Comparison of ENCODE assay signal across 27 mouse cellular contexts in the genomic region with DNA sequence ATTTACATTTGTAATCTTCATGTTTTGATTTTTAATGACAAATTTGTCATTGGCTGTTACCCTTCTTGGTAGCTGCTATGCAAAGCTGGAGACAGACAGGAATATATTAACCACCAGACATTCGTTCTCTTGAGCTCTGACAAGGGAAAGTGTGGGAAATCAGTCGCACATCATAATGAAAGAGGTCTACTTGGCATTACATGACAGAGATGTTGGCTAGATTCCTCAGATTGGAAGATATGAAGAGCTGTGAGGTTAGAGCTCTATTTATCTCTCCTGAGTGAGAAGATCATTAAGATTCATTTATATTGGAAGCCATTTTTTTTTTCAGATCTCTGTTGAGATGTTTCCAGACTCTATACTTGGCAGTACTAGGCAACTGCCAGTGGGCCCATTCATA.
DNase-seq lines count a peak whose midpoint lies in the region; ATAC-seq lines count a peak whose summit lies in the region.
"Had no signal": no experiment of that assay in that cellular context is flagged by ENCODE, and none has a peak within 500 bp of the region (broad histone marks: within the 10 kb centered on the region; RNA-seq: fewer than 3 reads in every experiment).

No protein-coding gene starts in this region.

- H3K36me3 ChIP-seq in forebrain, embryonic 15.5 days: no peaks in the 10 kb centered on the region
- no peaks in the 10 kb centered on the region for H3K36me3 ChIP-seq in forebrain, embryonic 10.5 days (replicated peaks)
- no peaks in the 10 kb centered on the region for H3K36me3 ChIP-seq in lung, embryonic 16.5 days (ENCODE audit: control insufficient read depth, insufficient read depth, low read length)
- H3K36me3 ChIP-seq: embryonic facial prominence, embryonic 12.5 days; embryonic facial prominence, embryonic 15.5 days; heart, embryonic 12.5 days; heart, embryonic 15.5 days; hindbrain, embryonic 10.5 days; hindbrain, embryonic 13.5 days; intestine, embryonic 15.5 days had no signal

- no peaks in the 10 kb centered on the region for H3K9me3 ChIP-seq in forebrain, embryonic 15.5 days
- H3K9me3 ChIP-seq in forebrain, embryonic 10.5 days: no peaks in the 10 kb centered on the region
- no peaks in the 10 kb centered on the region for H3K9me3 ChIP-seq in lung, embryonic 16.5 days (ENCODE audit: control insufficient read depth, low read length)
- H3K9me3 ChIP-seq: embryonic facial prominence, embryonic 12.5 days; embryonic facial prominence, embryonic 15.5 days; heart, embryonic 12.5 days; heart, embryonic 15.5 days; hindbrain, embryonic 10.5 days; hindbrain, embryonic 13.5 days; intestine, embryonic 15.5 days had no signal

- 44% methylated on average over 2 of the region's 2 CpGs for WGBS in forebrain, embryonic 15.5 days
- 79% methylated on average over 2 of the region's 2 CpGs for WGBS in forebrain, embryonic 10.5 days
- 48% methylated on average over 2 of the region's 2 CpGs for WGBS in lung, embryonic 16.5 days

- no peaks in the 10 kb centered on the region for H3K27me3 ChIP-seq in forebrain, embryonic 15.5 days
- H3K27me3 ChIP-seq in forebrain, embryonic 10.5 days (ENCODE audit: poor library complexity, severe bottlenecking): no peaks in the 10 kb centered on the region
- no peaks in the 10 kb centered on the region for H3K27me3 ChIP-seq in lung, embryonic 16.5 days (ENCODE audit: control insufficient read depth, insufficient read depth, low read depth, low read length)
- H3K27me3 ChIP-seq: embryonic facial prominence, embryonic 12.5 days; embryonic facial prominence, embryonic 15.5 days; heart, embryonic 12.5 days; heart, embryonic 15.5 days; hindbrain, embryonic 13.5 days; intestine, embryonic 15.5 days had no signal

- H3K4me2 ChIP-seq in forebrain, embryonic 15.5 days (replicated peaks): no peak overlapping the region
- no peak overlapping the region for H3K4me2 ChIP-seq in lung, embryonic 16.5 days (ENCODE audit: low read depth, low read length)
- H3K4me2 ChIP-seq: embryonic facial prominence, embryonic 12.5 days; embryonic facial prominence, embryonic 15.5 days; heart, embryonic 12.5 days; heart, embryonic 15.5 days; hindbrain, embryonic 13.5 days; intestine, embryonic 15.5 days had no signal

- no peak overlapping the region for H3K9ac ChIP-seq in forebrain, embryonic 15.5 days (replicated peaks)
- H3K9ac ChIP-seq in lung, embryonic 16.5 days (ENCODE audit: low read length): no peak overlapping the region
- H3K9ac ChIP-seq: embryonic facial prominence, embryonic 12.5 days; embryonic facial prominence, embryonic 15.5 days; heart, embryonic 12.5 days; heart, embryonic 15.5 days; hindbrain, embryonic 13.5 days; intestine, embryonic 15.5 days had no signal

- DNase-seq in forebrain, embryonic 10.5 days (ENCODE audit: extremely low spot score, low spot score): no peak
- DNase-seq in lung, postnatal 14 days: no peak
- DNase-seq in brain, embryonic 18.5 days (ENCODE audit: low read depth, low spot score): peak; percentile 71
- DNase-seq in telencephalon, adult 2 months (ENCODE audit: low read depth, low spot score): peak; percentile 12
- DNase-seq in kidney, postnatal 36 days: no peak
- DNase-seq in urinary bladder, postnatal 4 days (ENCODE audit: low spot score in 2 of 2): no peak
- DNase-seq: adrenal gland, adult 2 months; adrenal gland, postnatal 14 days; cerebellum, adult 11 months; cerebellum, adult 2 months; cerebellum, adult 9-11 months; cerebellum, postnatal 25 days; gastrocnemius, postnatal 25 days; heart, adult 18-20 months; heart, postnatal 10 days; heart, postnatal 36 days had no signal

- H3K4me1 ChIP-seq in forebrain, embryonic 15.5 days: peaks cover 8% of the 10 kb centered on the region; the same call in 1 of the 2 replicates
- H3K4me1 ChIP-seq in forebrain, embryonic 10.5 days: no peaks in the 10 kb centered on the region
- H3K4me1 ChIP-seq in lung, embryonic 16.5 days (replicated peaks; ENCODE audit: control insufficient read depth, insufficient read depth, low read length): no peaks in the 10 kb centered on the region
- H3K4me1 ChIP-seq: embryonic facial prominence, embryonic 12.5 days; embryonic facial prominence, embryonic 15.5 days; heart, embryonic 12.5 days; heart, embryonic 15.5 days; hindbrain, embryonic 10.5 days; hindbrain, embryonic 13.5 days; intestine, embryonic 15.5 days had no signal

- no peak overlapping the region for H3K4me3 ChIP-seq in forebrain, embryonic 15.5 days
- H3K4me3 ChIP-seq in forebrain, embryonic 10.5 days: no peak overlapping the region
- H3K4me3 ChIP-seq in lung, embryonic 16.5 days (ENCODE audit: low read length): no peak overlapping the region
- H3K4me3 ChIP-seq: embryonic facial prominence, embryonic 12.5 days; embryonic facial prominence, embryonic 15.5 days; heart, embryonic 12.5 days; heart, embryonic 15.5 days; hindbrain, embryonic 10.5 days; hindbrain, embryonic 13.5 days; intestine, embryonic 15.5 days had no signal

- ATAC-seq in forebrain, embryonic 15.5 days (replicated peaks): peak; percentile 90
- ATAC-seq in lung, embryonic 16.5 days (ENCODE audit: low read depth): peak; percentile 54
- ATAC-seq: CD4-positive, CD25-positive, alpha-beta regulatory T cell, adult 4 months; hindbrain, embryonic 16.5 days; intestine, embryonic 15.5 days had no signal

- no peak overlapping the region; the same call in 1 of the 2 replicates for H3K27ac ChIP-seq in forebrain, embryonic 15.5 days (replicated peaks)
- H3K27ac ChIP-seq in forebrain, embryonic 10.5 days: no peak overlapping the region
- H3K27ac ChIP-seq in lung, embryonic 16.5 days (ENCODE audit: low read length): no peak overlapping the region
- H3K27ac ChIP-seq: embryonic facial prominence, embryonic 12.5 days; embryonic facial prominence, embryonic 15.5 days; heart, embryonic 15.5 days; hindbrain, embryonic 10.5 days; hindbrain, embryonic 13.5 days; intestine, embryonic 15.5 days had no signal

Comparison
In these comparisons a context has a peak if more than half of its experiments do, and no peak if none do; other contexts are left out.
1. DNase-seq: peak in brain, embryonic 18.5 days (single experiment) and telencephalon, adult 2 months (single experiment); none in forebrain, embryonic 10.5 days (single experiment), lung, postnatal 14 days (single experiment), kidney, postnatal 36 days (0 of 2) and urinary bladder, postnatal 4 days (0 of 2).